Mouse (Mus musculus) hindbrain, postnatal 0 days (tissue): ENCODE measurements at regions not wholly inside any gene's neighbourhood (a gene's known extent, or its start where the extent isn't known, plus 50 kb on each side); places are given as distances from the start of the nearest gene placed in this dataset.
A peak's percentile ranks its signal among the peaks of the same experiment; 100 is the strongest.

ENCODE experiments used
- ATAC-seq: fragments of 200-750 bp; cut with Nextera tagmentation; 2 replicates; pipeline ENCODE4 v1.8.0; 2017; ENCODE audit warnings: mild to moderate bottlenecking, moderate TSS enrichment, moderate library complexity
- DNase-seq: peaks from one replicate; pipeline ENCODE4 v3.0.0-alpha.2; 2015; ENCODE audit warnings: low spot score
- H3K27ac ChIP-seq: fragments of 300-500 bp; sonication (generic); 2 replicates; pipeline ENCODE4 v1.5.1; 2014; ENCODE audit warnings: mild to moderate bottlenecking
- H3K27me3 ChIP-seq: fragments of 300-500 bp; sonication (generic); 2 replicates; pipeline ENCODE4 v1.6.1; 2014; ENCODE audit warnings: low read length, mixed read lengths; ENCODE audit not compliant: insufficient read depth
- H3K36me3 ChIP-seq: fragments of 300-500 bp; sonication (generic); 2 replicates; pipeline ENCODE4 v1.6.1; 2014; ENCODE audit warnings: low read length, mixed read lengths; ENCODE audit not compliant: insufficient read depth
- H3K4me1 ChIP-seq: fragments of 300-500 bp; sonication (generic); 2 replicates; pipeline ENCODE4 v1.6.1; 2014; ENCODE audit warnings: antibody characterized with exemption, low read length, mixed read lengths; ENCODE audit not compliant: insufficient read depth
- H3K4me2 ChIP-seq: fragments of 300-500 bp; sonication (generic); 2 replicates; pipeline ENCODE4 v1.6.1; 2014; ENCODE audit warnings: low read depth, mild to moderate bottlenecking, low read length, moderate library complexity, mixed read lengths
- H3K4me3 ChIP-seq: fragments of 300-500 bp; sonication (generic); 2 replicates; pipeline ENCODE4 v1.5.1; 2014; ENCODE audit warnings: low read length
- H3K9ac ChIP-seq: fragments of 300-500 bp; sonication (generic); replicated peaks from 2 replicates; pipeline ENCODE4 v1.6.1; 2014; ENCODE audit warnings: mild to moderate bottlenecking, low read length, moderate library complexity, mixed read lengths
- H3K9me3 ChIP-seq: fragments of 300-500 bp; sonication (generic); 2 replicates; pipeline ENCODE4 v1.6.1; 2016; ENCODE audit warnings: low read length, mixed read lengths
- CTCF ChIP-seq: IDR thresholded peaks from 2 replicates; pipeline ENCODE4 v1.5.1; 2016; ENCODE audit warnings: antibody characterized with exemption, control low read depth, low read depth
- WGBS: fragments of 180-500 bp; shearing (Covaris S2); extraction: QIAGEN DNeasy Blood & Tissue Kit; methylation state at CpG from one replicate; pipeline ENCODE4 v1.1.7; 2014; 5-methylcytosine and 5-hydroxymethylcytosine counted together

- H3K4me2 ChIP-seq, result no peak overlapping the region
- H3K27me3 ChIP-seq, result no peaks in the 10 kb centered on the region
- H3K36me3 ChIP-seq, result no peaks in the 10 kb centered on the region
- 82% methylated on average over 2 of the region's 2 CpGs for WGBS
- no peaks in the 10 kb centered on the region for H3K9me3 ChIP-seq
- H3K9ac ChIP-seq, result no peak overlapping the region
- TF ChIP-seq CTCF, result no peak
- DNase-seq, result no peak
- H3K4me1 ChIP-seq, result no peaks in the 10 kb centered on the region
- no peak for ATAC-seq
- H3K4me3 ChIP-seq, result no peak overlapping the region
- H3K27ac ChIP-seq, result no peak overlapping the region
Measured at GRCm38 (mm10) chr10:87639339-87639738, 117.7 kb downstream of the Pah start.

- H3K4me3 ChIP-seq, result no peak overlapping the region
- TF ChIP-seq CTCF, result peak; percentile 71
- no peak for ATAC-seq
- no peak overlapping the region for H3K9ac ChIP-seq
- peak; percentile 61 for DNase-seq
- H3K4me1 ChIP-seq, result no peaks in the 10 kb centered on the region
- 14% methylated on average over 1 of the region's 1 CpGs for WGBS
- no peaks in the 10 kb centered on the region for H3K9me3 ChIP-seq
- H3K27ac ChIP-seq, result no peak overlapping the region
- no peak overlapping the region for H3K4me2 ChIP-seq
- no peaks in the 10 kb centered on the region for H3K27me3 ChIP-seq
- H3K36me3 ChIP-seq, result no peaks in the 10 kb centered on the region
Measured at GRCm38 (mm10) chr10:87649091-87649490, 127.5 kb downstream of the Pah start.

GRCm38 (mm10) chr10:87652139-87652740 lies 130.6 kb downstream of the Pah start:
- no peaks in the 10 kb centered on the region for H3K9me3 ChIP-seq
- ATAC-seq (peak; percentile 82), DNase-seq (peak; percentile 72)
- 44% methylated on average over 8 of the region's 8 CpGs for WGBS
- H3K27ac ChIP-seq, result no peak overlapping the region
- H3K9ac ChIP-seq, result no peak overlapping the region
- H3K27me3 ChIP-seq, result no peaks in the 10 kb centered on the region
- no peak for TF ChIP-seq CTCF
- H3K36me3 ChIP-seq, result no peaks in the 10 kb centered on the region
- no peaks in the 10 kb centered on the region for H3K4me1 ChIP-seq
- no peak overlapping the region for H3K4me3 ChIP-seq
- H3K4me2 ChIP-seq, result no peak overlapping the region

- Histone ChIP-seq H3K36me3 (no peaks in the 10 kb centered on the region), H3K27me3 (no peaks in the 10 kb centered on the region), H3K4me3 (no peak overlapping the region), H3K9me3 (no peaks in the 10 kb centered on the region), H3K4me1 (no peaks in the 10 kb centered on the region), H3K27ac (no peak overlapping the region), H3K4me2 (no peak overlapping the region), H3K9ac (no peak overlapping the region)
- WGBS, result 87% methylated on average over 4 of the region's 4 CpGs
- DNase-seq (no peak), ATAC-seq (no peak)
- no peak for TF ChIP-seq CTCF
Measured at GRCm38 (mm10) chr10:87654112-87654511, 132.5 kb downstream of the Pah start.

GRCm38 (mm10) chr10:87666020-87666718 lies 144.6 kb downstream of the Pah start:
- no peak for ATAC-seq
- Histone ChIP-seq H3K27ac (no peak overlapping the region), H3K4me1 (no peaks in the 10 kb centered on the region), H3K9ac (no peak overlapping the region), H3K4me2 (no peak overlapping the region), H3K36me3 (no peaks in the 10 kb centered on the region), H3K27me3 (no peaks in the 10 kb centered on the region), H3K9me3 (no peaks in the 10 kb centered on the region), H3K4me3 (no peak overlapping the region)
- DNase-seq, result peak; percentile 7
- 55% methylated on average over 9 of the region's 9 CpGs for WGBS
- no peak for TF ChIP-seq CTCF

- DNase-seq (no peak), ATAC-seq (no peak)
- H3K27me3 ChIP-seq, result no peaks in the 10 kb centered on the region
- no peaks in the 10 kb centered on the region for H3K4me1 ChIP-seq
- no peaks in the 10 kb centered on the region for H3K36me3 ChIP-seq
- H3K9ac ChIP-seq, result no peak overlapping the region
- TF ChIP-seq CTCF, result no peak
- no peak overlapping the region for H3K27ac ChIP-seq
- H3K4me3 ChIP-seq, result no peak overlapping the region
- no peaks in the 10 kb centered on the region for H3K9me3 ChIP-seq
- H3K4me2 ChIP-seq, result no peak overlapping the region
- WGBS, result 74% methylated on average over 7 of the region's 7 CpGs
Measured at GRCm38 (mm10) chr10:87666719-87667387, 145.3 kb downstream of the Pah start.
